Mouse (Mus musculus) left cerebral cortex, adult 11 months (tissue): Measurements from ENCODE around the gene Trmt13.
"Not testable (repeated sequence)": the region's sequence is repeated elsewhere in the genome, so short reads cannot be mapped to it uniquely, and the experiment has no call there.

Experiments used
- DNase-seq: peaks from one replicate; pipeline ENCODE4 v3.0.0; 2022; ENCODE audit warnings: low spot score

Gene Trmt13

DNA sequence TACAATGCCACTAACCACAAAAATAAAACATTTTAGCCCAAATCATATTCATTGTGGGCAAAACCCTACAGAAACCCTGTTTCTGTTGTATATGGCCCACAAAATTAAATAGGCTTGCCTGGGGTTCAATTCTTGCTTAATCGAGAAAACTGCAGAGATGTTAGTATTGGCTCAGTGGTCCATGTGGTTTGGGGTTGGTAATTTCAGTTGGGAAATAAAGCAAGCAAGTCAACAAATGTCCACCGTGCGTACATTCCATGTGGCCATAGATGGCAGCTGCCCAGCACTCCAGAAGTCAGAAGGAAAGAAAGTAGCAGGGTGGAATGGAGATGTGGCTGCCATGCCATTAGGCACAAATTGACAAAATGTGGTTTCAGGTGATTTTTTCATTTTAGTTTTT is 18.6 kb upstream of the Trmt13 start:
- DNase-seq, result no peak

- no peak for DNase-seq
These were observed 17.1 kb upstream of the Trmt13 start for GRCm38 (mm10) chr3:116631459-116631858.

DNA sequence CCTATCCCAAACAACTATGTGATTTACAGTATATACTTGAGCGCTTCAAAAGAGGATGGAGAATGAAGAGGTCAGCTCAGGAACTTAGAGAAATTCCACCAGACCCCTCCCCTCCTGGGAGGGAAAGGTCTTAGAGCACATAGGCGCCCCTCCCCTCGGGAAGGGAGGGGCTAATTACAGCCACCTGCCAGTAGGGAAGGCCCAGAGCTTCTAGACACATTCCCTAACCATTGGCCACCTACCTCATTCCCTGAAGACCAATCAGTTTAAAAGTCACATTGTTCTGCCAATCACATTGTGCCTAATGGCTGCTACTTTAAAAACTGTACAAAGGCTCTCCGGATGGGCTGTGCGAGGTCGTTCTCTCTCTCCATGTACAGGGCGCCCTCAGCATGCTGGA is 8.3 kb upstream of the Trmt13 start:
- no peak for DNase-seq

GRCm38 (mm10) chr3:116620636-116621370 is 6.4 kb upstream of the Trmt13 start:
- DNase-seq, result no peak

DNA sequence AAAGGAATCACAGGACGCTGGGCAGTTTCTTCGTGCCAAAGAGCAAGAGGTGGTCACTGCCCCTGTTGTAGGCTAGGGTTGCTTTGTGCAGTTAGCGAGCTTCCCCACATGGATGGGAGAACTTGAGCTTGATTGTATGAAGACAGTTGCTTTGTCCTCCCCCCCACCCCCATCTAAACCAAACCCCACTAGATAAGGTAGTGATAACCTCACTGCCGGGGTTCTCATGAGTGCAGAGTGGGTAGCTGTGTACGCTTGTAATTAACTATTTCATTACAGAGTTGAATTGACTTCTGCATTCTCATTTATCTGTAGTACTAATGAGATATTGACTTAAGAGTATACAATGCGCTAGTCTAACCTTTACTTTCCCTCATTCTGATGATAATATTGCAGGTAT is 4.5 kb upstream of the Trmt13 start:
- no peak for DNase-seq

DNA sequence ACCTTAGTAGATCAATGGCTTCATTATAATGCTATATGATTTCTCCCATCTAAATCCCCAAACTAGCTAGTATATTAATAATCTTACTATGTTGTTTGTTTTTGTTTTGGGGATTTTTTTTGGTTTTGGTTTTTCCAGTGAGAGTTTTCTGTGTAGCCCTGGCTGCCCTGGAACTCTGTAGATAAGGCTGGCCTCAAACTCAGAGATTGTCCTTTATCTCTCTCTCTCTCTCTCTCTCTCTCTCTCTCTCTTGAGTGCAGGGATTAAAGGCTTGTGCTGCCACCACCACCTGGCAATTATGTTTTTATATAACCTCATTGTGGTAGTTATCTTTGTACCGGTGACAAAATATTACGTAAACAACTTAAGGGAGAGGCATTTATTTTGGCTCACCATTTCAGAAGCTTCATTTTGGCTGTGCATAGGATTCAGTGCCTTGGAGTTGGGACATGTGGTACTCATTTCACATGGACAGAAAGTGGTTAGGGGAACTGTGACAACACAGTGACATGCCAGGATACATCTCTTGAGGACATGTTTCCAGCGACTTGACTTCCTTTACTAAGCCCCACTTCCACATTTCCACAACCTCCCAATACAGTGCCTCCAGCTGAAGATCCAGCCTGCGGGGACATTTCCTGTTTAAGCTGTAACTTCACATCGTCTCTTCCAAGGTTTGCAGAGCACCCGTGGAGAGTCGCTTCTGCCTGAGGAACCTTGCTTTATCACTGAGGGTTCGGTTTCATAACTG is 1.1 kb upstream of the Trmt13 start:
- no peak for DNase-seq

DNA sequence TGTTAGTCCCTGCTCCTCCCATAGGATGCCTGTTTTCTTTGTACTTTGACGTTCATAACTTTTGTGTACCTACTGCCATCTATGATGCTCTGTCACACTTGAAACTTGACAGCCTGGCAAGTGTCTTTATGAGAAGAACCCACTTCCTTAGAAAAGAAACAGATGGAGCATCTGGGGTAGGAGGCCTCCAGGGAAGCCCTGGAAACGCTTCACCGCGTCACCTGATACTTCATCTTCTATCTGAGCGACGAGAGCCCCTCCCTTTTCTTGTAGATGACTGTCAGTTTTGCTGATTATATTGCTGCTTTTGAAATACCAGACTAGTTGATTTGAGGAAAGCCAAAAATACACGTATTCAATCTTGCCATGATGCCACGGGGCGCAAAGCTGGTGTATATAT is 9.8 kb downstream of the Trmt13 start:
- no peak for DNase-seq

GRCm38 (mm10) chr3:116601781-116602180 is 12.6 kb downstream of the Trmt13 start:
- DNase-seq, result no peak

DNA sequence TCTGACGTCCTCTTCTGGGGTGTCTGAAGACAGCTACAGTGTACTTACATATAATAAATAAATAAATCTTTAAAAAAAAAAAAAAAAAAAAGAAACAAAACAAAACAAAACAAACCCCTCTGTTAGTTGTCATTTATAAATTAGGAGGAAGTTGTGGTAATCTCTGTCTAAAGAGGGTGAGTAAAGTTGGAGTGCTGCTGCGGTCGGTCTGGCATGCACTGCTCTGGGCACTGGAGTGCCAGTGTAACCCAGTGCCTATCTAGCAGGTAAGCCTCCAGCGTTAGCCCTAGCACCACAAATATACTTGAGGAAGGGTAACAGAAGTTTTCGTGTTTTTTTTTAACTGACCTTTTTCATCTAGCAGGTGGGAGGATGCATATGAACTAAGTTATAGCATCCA is 13.4 kb downstream of the Trmt13 start:
- DNase-seq, result no peak

DNA sequence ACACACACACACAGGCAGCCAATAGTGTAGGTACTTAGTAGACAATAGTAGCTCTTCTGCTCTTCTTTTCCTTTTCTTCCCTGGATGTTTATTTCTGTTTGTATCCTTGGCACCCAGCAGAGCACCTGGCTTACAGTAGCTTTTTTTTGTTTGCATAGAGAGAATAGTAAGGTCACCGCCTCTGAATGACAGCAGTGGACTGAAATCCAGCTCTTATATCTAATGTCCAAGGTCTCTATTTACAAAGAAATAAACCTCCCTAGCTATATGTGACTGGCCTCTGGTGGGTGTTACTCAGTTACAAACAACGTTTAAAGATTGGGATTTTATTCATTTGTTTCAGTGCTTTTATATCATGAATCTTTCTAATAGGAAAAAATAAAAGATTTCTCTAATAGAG is 14.7 kb downstream of the Trmt13 start:
- DNase-seq, result no peak

- DNase-seq, result no peak
These were observed 18.8 kb downstream of the Trmt13 start for GRCm38 (mm10) chr3:116595603-116595991.

DNA sequence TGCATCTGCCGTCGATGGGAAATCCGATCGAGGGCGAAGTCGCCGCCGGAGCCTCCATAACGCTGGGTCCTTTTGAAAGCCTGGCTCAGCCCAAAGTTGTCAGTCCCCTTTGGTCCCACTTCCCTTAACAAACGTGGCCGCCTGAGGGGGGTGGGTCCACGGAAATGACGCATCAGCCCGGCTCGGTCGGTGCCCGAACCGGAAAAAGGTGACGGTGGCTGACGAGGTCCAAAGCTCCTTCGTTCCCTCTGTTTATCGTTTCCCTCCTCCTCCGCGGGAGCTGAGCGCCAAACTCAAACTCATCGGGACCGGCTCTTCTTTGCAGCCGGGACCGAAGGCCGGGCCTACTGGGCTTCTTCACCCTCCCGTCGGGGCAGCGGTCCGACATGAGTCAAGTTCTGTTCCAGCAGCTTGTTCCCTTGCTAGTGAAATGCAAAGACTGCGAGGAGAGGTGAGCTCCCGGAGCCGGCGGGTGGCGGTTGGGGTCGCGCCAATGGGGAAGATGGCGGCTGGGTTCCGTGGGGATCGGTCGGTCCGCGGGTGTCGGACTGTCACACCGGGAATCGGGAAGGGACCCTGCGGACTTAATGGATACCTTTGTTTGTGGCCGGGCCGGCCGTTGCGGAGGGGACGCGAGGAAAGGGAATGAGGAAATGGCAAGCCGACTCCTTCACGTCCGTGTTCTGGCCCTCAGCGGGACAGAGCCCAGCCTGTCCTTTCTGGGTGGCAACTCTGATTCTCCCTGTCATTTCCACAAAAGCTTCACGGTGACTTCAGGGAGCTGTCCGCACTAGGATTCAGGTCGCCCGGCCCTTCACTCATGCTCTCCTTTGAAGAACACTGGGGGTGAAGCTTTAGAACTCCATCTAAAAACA is 19.4 kb downstream of the Trmt13 start, which contains the start of gene Sass6:
Sass6 (plus strand) TSS at position 255 of the 875 bp plus-strand sequence.
- peak; percentile 92 for DNase-seq

DNA sequence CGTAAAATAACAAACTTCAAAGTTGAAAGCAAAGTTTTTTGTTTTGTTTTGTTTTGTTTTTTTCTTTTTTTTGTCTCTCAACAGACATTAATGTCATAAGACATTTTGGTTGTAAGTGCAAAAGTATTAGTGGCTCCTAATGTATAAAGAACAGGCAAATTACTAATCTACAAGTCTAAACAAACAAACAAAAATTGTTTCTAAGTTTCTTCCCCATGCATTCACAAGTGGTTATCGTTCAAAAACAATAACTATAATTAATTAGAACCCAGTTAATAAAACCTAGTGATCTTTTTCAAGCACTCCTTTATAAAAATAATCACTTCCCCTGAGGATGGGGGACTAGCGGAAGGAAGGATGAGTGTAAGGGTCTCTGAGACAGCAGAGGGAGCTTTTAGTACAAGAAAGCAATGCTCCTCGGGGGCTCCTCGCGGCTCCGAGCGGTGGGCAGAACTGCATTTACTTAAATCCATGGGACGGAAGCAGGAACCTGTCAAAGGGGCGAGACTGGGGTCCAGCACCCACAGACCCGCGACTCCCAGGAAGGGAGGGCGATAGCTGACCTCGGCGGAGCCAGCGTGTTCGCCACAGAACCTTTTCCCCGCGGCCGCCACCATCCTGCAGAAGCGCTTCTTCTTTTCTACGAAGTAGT is 20.2 kb downstream of the Trmt13 start:
- DNase-seq, result no peak

GRCm38 (mm10) chr3:116582201-116582600 is 32.2 kb downstream of the Trmt13 start:
- peak; percentile 30 for DNase-seq

DNA sequence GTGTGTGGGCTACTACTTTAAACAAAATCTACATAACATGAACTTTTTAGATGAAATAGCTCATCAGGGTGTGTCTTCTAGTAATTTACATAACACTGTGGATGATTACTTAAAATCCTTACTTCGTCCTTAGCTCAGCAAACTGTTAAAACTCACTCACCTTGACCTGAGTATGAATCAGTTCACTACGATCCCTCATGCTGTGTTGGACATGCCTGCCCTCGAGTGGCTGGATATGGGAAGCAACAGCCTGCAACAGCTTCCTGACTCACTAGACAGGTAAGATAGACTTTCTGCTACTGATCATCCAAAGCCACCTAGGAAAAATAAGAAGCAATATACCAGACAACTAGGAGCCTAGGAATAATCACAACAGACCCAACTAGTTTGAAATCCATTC is 37.1 kb downstream of the Trmt13 start:
- DNase-seq, result no peak

DNA sequence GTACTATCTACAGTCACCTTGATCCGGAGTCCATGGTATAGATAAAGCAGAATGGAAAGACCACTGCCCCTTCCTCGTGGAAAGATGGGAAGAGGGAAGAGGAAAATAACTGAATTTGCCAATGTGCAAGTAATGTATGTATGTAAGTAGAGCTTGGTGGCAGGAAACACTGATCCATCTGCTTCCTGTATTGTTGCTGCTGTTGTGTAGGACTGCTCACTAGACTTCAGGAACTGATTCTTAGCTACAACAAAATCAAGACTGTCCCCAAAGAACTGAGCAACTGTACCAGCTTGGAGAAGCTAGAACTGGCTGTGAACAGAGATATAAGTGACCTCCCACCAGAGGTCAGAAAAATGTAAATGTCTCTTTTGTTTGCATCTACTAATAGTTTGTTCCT is 43.8 kb downstream of the Trmt13 start:
- no peak for DNase-seq

GRCm38 (mm10) chr3:116563095-116563492 is 51.3 kb downstream of the Trmt13 start:
- DNase-seq, result no peak

- no peak for DNase-seq
These were observed 51.8 kb downstream of the Trmt13 start, which contains the start of gene Lrrc39 for GRCm38 (mm10) chr3:116562408-116563094. Lrrc39 (plus strand) TSS chr3:116562973.

DNA sequence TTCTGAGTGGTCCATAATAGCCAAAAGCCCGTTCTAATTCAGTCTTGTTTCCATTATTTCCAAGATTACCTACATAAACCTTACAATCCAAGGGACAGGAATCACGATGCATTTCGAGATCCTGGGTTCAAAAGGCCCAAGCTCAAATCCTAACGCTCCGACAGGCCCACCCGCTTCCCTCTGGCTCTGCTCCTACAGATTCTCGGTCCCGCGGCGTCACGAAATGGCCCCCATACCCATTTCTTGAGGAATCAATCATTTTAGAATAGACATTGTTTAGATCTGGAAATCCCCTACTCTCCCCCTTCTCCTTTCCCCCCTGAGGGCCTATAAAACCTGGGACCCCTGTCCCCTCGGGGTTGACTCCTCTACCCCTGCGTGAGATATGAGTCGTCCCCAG is 53.1 kb downstream of the Trmt13 start:
- not testable (repeated sequence) for DNase-seq

DNA sequence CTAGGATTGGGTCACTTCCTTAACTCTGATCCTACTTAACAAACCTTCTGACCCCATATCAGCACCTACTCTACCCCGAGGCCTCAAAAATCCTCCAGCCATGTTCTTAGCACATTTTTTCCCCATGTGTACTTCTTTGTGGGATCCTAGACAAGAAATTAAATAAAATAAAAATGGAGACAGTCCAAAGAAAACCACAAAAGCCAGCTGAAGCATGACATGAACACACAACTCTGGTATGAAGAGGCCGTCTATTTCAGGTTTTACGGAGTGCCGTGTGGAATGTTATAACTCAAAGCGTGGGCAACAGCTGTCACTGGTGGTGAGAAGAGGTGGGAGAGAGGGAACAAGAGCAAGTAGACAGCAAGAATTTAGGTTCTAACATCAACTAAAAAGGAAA is 63.0 kb downstream of the Trmt13 start:
- DNase-seq, result no peak

GRCm38 (mm10) chr3:116547430-116547829 is 67.0 kb downstream of the Trmt13 start:
- DNase-seq, result no peak
